Mouse (Mus musculus) liver, adult 2 months (tissue): ENCODE results near the gene Golga5.

Experiments
- CTCF ChIP-seq: fragments of 200-500 bp; IDR thresholded peaks from 2 replicates; pipeline ENCODE4 v1.5.1; 2011; ENCODE audit warnings: low read depth, low read length, control low read depth
- POLR2A ChIP-seq: fragments of 200-500 bp; IDR thresholded peaks from 2 replicates; pipeline ENCODE4 v1.6.1; 2011; ENCODE audit warnings: low read length, control low read depth; ENCODE audit not compliant: insufficient read depth; ENCODE audit errors: extremely low read depth

DNA sequence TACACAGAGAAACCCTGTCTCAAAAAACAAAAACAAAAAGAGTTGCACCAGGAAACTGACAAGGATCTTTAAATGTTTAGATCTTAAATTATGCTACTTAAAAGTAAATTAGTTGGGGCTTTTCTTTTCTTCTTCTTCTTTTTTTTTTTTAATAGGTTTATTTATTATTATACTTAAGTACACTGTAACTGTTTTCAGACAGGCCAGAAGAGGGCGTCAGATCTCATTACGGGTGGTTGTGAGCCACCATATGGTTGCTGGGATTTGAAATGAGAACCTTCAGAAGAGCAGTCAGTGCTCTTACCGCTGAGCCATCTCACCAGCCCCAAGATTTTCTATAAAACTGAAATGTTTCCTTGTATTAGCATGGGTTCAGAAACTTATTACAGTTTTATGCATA, 16.0 kb downstream of the Golga5 start:
- TF ChIP-seq CTCF, result no peak
- TF ChIP-seq POLR2A, result no peak
